Mouse (Mus musculus): ENCODE measurements around the gene Mtmr12.
"Not testable (repeated sequence)": the region's sequence is repeated elsewhere in the genome, so short reads cannot be mapped to it uniquely, and the experiment has no call there.

Gene Mtmr12

GRCm38 (mm10) chr15:12204319-12205159 is at the start of gene Mtmr12:
TSS of gene Mtmr12 (plus strand) at chr15:12205028.
- DNase-seq = peak; percentile 100

- DNase-seq = peak; percentile 30
Measured at GRCm38 (mm10) chr15:12178126-12178525, 26.7 kb upstream of the Mtmr12 start.

GRCm38 (mm10) chr15:12181181-12181805 is 23.5 kb upstream of the Mtmr12 start:
- DNase-seq = not testable (repeated sequence)

- peak; percentile 94 for DNase-seq
Measured at GRCm38 (mm10) chr15:12193880-12194816, 10.7 kb upstream of the Mtmr12 start.

- no peak for DNase-seq
Measured at GRCm38 (mm10) chr15:12194817-12195735, 9.8 kb upstream of the Mtmr12 start.

- no peak for DNase-seq
Measured at GRCm38 (mm10) chr15:12195966-12196365, 8.9 kb upstream of the Mtmr12 start.

- peak; percentile 85 for DNase-seq
Measured at GRCm38 (mm10) chr15:12196410-12197191, 8.2 kb upstream of the Mtmr12 start.

GRCm38 (mm10) chr15:12197361-12197760 is 7.5 kb upstream of the Mtmr12 start:
- peak; percentile 87 for DNase-seq

- peak; percentile 95 for DNase-seq
Measured at GRCm38 (mm10) chr15:12200021-12200420, 4.8 kb upstream of the Mtmr12 start.

- peak; percentile 77 for DNase-seq
Measured at GRCm38 (mm10) chr15:12201856-12202255, 3.0 kb upstream of the Mtmr12 start.

- DNase-seq = no peak
Measured at GRCm38 (mm10) chr15:12202456-12202855, 2.4 kb upstream of the Mtmr12 start.

GRCm38 (mm10) chr15:12203008-12203407 is 1.8 kb upstream of the Mtmr12 start:
- not testable (repeated sequence) for DNase-seq

GRCm38 (mm10) chr15:12203512-12204318 is 1.1 kb upstream of the Mtmr12 start:
- peak; percentile 77 for DNase-seq

- DNase-seq = no peak
Measured at GRCm38 (mm10) chr15:12205160-12205901, 503 bp downstream of the Mtmr12 start.

GRCm38 (mm10) chr15:12205902-12206645 is 1.2 kb downstream of the Mtmr12 start:
- DNase-seq = no peak

GRCm38 (mm10) chr15:12206646-12207222 is 1.9 kb downstream of the Mtmr12 start:
- peak; percentile 87 for DNase-seq

- peak; percentile 96 for DNase-seq
Measured at GRCm38 (mm10) chr15:12207556-12208090, 2.8 kb downstream of the Mtmr12 start.

- no peak for DNase-seq
Measured at GRCm38 (mm10) chr15:12211577-12211976, 6.7 kb downstream of the Mtmr12 start.

Data from kidney, adult 9 months (tissue).